Mouse (Mus musculus) adrenal gland, postnatal 4 days (tissue): Measurements from ENCODE around the gene Fndc11. TPM values are rescaled to one million over a fixed set of nuclear protein-coding genes. Genes with fewer than 3 reads are reported as not detected.
"Not testable (repeated sequence)": the region's sequence is repeated elsewhere in the genome, so short reads cannot be mapped to it uniquely, and the experiment has no call there.

Source experiments
- DNase-seq, 2 experiments: peaks; one replicate each; pipeline ENCODE4 v3.0.0; 2021 to 2022; ENCODE audit warnings: low spot score in 2 of 2, mixed read lengths in 2 of 2
- long read RNA-seq, 2 experiments: library from polyadenylated mRNA; stranded (forward); transcript quantifications; one replicate each; pipeline ENCODE4 v2.0.0; 2021
- total RNA-seq, 2 experiments: library from RNA; stranded (reverse); gene quantifications; 2 replicates each; pipeline ENCODE4 v1.2.3; 2021

Fndc11 gene
- total RNA-seq: under 1 TPM; 0.25 to 0.28 TPM
- long read RNA-seq, experiment 1, partial matches to known transcripts: 0 of 1 reads
- long read RNA-seq, experiment 1, other reads (novel, unspliced or antisense): 0 of 1 reads
- long read RNA-seq, experiment 2: 0 reads

DNA sequence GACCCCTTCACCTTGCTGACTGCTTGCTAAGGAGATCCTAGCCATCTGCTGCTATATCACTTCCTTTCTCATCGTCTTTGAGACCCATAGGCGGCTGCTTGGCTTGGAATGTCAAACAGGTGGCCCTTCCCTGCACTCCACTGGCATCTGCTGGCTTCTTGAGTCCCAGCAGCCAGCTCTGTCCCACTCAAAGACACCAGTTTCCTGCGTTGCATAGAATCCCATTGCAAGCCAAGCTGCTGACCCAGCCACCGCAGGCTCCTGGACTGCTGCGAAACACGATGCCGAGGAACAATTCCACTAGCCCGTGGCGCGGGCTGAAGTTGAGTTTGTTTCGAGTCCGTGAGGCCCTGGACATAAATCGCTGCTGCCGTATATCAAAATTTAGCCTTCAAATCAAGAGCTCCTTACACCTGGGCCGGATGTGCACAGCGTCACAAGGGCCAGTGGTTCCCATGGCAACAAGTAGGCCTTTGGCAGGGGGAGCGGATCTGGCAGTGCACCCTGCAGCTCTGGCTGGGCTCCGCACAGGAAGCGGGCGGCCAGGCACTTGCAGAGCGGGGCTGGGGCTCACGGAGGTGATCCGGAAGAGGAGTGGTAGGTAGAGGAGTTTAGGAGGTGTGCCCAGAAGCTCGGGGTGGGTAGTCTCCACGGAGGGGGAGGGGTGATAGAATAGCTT is at the start of gene Fndc11:
Fndc11 (plus strand) TSS at position 476 of the 679 bp plus-strand sequence.
- DNase-seq: peak; percentile 33 to 55

DNA sequence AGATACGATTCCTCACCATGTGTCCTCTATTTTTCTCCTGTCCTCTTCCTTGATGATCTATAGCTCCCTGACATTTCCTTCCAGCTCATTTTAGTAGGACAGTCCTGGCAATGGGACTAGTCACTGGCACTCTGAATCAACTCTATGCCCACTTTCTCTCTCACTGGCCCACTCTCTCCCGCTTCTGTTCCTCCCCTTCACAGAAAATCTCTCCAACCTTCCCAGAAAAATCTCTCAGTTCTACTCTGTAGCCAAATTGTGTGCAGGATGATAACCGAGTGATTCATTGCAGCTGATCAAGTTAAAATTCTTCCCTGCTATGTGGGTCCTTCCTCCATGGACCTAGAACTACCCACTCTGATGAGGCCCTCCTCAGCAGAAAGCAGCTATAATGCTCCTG is 45.2 kb upstream of the Fndc11 start:
- no peak for DNase-seq

DNA sequence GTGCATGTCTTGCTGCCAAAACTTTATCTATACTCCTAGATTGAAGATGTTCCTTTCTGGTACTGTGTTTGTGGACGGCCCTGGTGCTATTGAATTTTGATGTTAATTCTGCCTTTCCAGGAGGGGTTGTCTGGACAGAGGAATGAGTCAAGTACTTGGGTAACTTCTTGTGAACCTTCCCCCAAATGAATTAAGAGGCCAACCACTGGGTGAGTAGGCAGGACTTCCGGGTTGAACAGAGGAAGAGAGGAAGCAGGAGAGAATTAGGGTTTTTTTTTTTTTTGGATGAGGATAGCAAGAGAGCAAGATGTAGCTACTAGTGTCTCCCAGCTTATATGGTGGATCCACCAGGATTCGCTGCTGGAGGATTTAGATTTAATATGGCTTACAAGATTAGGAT is 41.8 kb upstream of the Fndc11 start:
- no peak for DNase-seq

DNA sequence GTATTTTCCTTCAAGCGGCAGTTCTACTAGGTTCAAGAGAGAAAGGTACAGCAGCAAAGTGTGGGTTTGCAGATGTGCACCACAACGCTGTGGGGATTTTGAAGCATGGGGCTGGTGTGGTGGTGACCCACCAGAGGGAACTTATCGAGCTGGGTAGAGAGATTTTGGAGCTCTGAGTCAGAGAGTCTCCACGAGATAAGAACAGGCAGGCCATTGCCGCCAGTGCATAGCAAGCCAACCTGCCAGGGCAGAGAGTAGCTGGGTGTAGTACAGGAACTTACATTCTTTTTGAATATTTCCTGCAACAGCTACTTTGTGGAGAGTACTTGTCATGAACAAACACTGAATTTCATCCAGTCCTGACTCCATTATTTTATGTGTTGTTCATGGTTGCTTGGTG is 41.3 kb upstream of the Fndc11 start:
- DNase-seq: no peak

DNA sequence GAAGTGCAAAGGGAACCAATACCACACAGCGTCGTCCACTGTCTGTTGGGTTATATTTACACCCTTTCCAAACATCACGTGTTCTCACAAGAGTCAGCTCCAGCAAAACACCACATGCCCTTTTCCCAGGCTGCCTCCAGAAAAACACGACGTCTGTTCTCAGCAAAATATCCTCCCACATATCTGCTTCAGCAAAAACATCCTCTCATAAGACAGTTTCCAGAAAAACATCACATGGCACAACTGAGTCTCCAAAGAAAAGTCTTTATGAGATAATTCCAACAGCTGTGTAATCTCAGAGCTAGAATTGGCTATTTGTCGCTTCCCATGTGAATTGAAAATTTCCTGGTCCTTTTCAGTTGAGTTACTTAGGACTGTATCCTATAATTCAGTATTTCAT is 38.9 kb upstream of the Fndc11 start:
- DNase-seq: no peak

DNA sequence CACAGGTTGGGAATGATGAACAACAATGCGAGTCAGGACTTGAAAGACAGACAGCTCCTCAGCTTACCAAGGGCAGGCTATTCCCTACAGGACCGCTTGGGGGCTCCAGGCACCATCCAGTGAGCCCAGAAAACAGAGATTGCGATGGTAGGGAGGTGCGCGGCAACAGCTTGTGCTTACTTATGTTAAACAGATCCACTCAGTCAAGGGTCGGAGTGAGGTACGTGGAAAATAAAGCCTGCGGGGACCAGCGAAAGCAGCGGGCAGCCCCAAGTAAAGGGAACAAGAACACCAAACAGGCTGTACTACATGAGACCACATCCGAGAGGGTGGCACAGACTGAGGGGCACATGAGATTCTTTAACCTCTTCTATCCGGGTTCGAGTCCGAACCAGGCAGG is 33.2 kb upstream of the Fndc11 start:
- peak; percentile 37 to 64 for DNase-seq

DNA sequence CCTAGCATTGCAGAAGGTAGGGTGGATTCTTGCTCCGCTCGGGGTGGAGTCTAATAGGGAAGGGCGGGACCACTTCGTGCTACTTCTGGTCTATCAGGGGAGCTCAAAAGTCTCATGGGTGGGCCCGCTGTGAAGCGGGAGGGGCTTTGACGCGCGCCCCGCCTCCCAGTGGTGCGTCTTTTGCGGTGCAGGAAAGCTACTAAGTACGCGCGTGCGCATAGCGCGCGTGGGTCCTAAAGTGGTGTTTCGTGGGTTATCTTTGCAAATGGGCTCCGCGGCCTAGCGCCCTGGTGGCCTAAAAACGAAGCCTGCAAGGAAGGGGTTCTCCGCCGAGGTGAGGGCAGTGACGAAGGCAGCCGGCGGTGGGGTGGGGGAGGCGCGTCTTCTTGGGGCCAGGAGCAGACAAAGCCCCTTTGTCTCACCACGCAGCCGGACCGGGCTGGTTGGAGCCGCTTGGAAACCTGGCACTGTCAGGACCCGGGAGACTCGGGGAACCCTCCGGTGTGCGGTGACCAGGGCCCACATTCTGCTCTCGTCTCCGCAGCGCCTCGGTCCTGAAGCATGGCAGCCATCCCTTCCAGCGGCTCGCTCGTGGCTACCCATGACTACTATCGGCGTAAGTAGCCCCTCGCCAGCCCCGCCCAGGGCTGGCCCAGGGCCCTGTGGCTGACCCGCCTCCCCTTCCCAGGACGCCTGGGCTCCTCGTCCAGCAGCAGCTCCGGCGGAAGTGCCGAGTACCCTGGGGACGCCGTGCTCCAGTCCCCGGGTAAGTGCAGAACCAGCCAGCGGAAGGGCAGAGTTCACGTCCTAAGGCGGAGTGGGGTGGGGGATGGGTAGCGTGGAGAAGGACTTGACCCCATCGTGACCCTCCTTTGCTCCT is 32.5 kb upstream of the Fndc11 start, which contains the start of gene Ppdpf:
Ppdpf (plus strand) TSS at position 127 of the 880 bp plus-strand sequence.
- DNase-seq: peak; percentile 74 to 83

DNA sequence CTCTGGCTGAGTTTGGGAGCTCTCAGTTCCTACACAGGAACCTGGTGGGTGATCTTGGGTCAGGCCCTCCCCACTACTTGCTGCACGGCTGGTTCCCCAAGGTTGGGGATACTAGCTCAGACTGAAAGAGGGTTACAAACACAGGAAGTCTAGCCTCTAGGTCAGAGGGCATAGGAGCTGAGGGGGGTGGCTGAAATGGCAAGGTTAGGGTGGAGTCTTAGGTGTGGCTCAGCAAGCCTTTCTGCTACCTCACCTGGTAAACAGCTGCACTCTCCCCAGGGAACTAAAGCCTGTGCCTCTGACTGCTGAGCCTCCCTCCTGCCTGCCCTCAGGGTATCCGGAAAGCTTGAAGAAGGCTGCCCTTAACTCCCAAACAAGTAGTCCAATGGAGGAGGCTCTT is 31.1 kb upstream of the Fndc11 start:
- no peak for DNase-seq

DNA sequence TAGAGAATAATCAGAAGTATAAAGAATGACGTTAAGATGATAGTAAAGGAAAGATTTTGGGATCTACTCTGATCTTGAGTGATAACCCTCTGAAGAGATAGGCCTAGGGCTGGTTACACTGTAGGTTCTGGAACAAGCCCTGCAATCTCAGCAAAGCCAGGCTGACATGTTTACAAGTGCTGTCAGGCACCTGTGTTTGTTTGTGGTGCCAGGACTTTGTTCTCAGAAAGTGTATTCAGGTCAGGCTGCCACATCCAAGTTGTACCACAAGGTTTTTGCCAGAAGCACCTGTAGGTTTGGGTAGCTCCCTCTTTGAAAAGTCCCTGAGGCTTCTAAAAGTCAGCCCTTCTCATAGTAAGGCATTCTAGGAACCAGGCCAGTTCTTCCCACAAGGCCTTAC is 30.5 kb upstream of the Fndc11 start:
- no peak for DNase-seq

DNA sequence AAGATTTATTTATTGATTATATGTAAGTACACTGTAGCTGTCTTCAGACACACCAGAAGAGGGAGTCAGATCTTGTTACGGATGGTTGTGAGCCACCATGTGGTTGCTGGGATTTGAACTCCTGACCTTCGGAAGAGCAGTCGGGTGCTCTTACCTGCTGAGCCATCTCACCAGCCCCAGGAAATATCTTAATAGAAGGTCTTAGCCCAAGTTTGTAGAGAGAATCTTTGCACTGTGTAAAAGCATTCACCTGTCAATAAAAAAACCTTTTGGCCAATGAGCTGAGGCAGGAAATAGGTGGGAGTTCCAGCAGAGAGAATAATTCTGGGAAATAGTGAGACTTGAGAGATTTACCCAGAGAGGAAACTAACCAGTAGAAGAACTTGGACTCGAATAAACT is 28.4 kb upstream of the Fndc11 start:
- not testable (repeated sequence) for DNase-seq

DNA sequence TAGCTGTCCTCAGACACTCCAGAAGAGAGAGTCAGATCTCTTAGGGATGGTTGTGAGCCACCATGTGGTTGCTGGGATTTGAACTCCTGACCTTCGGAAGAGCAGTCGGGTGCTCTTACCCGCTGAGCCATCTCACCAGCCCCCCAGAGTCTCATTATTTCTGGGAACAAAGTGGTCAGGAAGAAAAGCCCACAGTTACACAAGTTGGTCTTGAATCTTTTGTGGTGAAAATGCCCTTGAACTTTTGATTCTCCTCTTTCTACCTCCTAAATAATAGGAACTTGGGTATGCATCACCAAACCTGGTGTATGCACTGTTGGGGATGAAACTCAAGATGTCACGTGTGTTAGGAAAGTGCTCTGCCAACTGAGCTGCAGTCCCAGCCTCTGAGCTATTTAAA is 27.9 kb upstream of the Fndc11 start:
- no peak for DNase-seq

DNA sequence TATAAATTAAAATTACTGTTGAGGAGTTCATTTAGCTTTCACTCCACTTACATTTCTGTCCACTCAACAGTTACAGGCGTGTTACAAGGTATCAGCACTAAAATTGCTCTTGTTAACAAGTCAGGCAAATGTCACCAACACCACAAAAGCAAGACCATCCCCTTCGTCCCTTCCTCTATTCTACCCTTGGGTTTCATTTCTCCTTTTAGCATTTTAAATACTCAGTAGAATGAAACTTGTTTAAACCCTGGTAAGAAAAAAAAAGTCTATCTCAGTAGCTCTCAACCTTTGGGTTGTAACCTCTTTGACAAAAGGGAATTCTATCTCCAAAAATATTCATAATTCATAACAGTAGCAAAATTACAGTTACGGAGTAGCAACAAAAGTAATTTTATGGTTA is 26.8 kb upstream of the Fndc11 start:
- no peak for DNase-seq

DNA sequence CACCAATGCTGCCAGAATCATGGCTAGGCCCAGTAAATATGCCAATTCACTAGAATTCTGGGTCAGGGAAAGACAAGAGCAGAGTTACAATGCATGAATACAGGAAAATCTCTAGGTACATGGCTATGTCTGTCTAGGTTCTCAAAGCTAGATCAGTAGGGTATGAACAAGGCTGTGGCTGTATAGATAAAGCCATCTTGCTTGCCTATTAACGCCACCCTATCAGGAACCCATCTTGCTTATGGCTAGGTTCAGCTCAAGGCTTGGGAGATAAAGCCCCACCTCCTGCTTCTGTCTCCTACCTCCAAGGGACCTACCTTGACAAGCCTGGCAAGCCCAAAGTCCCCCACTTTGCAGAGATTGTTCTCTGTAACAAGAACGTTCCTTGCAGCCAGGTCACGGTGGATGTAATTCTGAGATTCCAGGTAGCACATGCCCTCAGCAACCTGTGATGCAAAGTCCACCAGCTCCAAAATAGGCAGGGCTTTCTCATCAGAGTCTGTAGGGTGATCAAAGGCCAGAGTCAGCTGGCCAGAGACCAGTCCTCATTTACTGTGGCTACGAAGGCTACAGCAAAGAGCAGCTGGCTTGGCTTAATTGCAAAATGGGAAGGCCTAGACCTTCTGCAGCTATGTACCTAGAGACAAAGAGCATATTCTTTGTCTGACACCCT is 23.0 kb upstream of the Fndc11 start:
- no peak for DNase-seq

DNA sequence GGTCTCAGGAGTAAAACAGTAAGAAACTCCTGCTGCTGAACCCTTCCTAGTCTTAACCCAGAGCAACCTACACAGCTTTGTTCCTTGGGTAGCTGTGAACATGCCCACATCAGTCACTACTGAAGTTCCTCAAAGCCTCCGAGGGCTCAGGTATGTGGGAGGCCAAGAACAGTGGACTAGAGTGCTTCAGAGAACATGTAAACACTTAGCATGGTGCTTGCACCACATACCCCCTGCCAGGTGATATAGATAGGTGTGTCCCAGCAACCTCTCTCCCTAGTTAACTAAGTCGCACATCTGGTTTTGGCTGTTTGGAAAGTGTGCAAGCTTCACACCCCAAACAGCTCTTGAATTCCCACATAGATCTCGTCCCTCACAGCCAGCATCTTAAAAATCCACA is 18.2 kb upstream of the Fndc11 start:
- no peak for DNase-seq

DNA sequence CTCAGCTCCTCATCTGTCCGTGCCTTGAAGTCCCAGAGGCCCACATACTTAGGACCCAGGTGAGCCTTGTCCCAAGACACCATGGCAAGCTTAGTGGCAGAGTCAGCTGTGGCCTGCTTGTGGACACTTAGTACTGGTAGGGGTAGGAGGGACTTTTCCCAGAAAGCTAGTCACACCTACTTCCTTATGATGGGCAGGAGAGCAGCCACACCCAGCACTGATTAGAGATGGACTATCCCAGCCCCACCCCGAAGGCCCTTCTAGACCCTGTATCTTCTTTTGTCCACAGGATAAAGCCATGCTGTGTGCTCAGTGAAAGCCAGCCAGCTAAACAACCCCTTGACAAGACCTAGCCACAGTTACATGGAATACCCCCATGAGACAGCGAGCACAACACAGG is 17.4 kb upstream of the Fndc11 start, which contains the start of gene Ptk6:
Ptk6 (minus strand) TSS at position 368 of the 400 bp plus-strand sequence.
- DNase-seq: no peak

DNA sequence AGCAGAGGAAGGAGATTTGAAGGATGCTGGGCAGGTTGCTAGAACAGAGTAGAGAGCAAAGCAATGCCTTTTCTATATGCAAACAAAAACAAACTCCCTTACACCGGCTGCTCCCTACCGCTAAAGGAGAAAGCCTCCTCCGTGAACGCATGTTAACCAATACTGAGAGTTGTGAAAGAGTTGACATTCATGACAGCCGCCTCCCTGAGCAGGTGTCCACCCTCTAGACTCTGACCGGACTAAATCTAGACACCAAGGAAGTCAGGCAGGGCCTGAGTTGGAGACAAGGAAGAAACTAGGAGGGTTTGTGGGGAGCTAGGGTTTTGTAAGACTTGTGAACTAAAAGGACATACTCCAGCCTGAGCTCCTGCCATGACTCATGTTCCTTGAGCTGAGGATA is 16.9 kb upstream of the Fndc11 start:
- no peak for DNase-seq

DNA sequence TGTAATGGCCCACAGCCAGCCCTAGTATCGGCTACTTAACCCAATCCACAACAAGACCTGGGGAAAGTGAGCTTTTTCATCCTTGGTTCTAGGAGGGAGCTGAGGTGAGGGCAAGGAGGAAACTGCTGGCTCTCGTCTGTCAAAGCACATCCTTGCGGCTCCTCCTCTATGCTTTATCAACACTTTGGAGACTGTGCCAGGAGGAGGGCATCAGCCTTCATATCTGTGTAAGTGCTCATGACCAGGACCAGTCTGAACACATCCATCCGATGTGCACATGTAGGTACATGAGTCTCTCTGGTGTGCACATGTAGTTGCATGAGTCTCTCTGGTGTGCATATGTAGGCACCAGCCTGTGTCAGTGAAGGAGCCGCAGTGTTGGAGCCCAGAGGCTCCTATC is 14.1 kb upstream of the Fndc11 start:
- DNase-seq: no peak

DNA sequence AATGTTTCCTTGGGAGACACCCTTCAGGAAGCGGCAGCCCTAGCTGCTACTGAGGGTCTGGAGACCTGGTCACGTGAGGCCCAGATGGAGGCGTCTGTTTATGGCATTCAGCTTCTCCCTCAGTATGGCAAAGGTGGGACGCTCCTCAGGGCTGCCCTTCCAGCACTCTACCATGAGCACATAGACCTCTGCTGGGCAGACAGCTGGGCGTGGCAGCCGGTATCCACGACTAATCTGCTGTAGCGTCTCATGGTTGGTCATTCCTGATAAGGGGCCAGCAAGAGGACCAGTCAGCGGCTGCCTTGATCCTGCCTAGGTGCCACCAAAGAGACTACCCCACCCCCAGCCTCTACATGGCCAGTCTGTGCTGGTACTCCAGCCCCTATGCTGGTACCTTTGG is 13.7 kb upstream of the Fndc11 start:
- DNase-seq: no peak

DNA sequence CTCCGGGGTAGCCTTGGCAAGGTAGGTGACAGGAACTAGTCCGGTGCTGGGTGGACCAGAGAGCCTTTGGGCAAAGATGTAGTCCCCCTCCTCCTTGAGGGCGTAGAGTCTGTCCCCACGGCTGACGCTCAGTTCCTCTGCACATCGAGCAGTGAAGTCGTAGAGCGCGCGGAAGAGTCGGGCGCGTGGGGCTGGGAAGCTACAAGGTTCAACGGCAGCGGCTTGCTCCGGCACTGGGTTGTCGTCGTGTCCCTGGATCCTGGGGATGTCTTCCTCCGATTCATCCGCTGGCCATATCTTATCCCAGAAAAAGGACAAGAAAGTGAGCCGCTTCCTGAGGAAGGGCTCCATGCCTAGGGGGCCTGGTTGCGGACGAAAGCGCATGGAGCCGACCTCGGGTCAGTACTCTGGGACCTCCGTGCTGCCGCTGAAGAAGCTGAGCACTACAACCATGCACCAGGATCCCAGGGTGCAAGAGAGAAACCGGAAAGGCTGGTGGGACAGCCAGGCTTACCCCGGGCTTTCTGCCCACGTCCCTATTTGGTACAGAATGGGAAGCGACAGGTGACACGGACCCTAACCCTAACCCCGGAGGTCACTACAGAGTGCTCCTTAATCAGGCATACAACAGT is 7.3 kb upstream of the Fndc11 start:
- DNase-seq: no peak

DNA sequence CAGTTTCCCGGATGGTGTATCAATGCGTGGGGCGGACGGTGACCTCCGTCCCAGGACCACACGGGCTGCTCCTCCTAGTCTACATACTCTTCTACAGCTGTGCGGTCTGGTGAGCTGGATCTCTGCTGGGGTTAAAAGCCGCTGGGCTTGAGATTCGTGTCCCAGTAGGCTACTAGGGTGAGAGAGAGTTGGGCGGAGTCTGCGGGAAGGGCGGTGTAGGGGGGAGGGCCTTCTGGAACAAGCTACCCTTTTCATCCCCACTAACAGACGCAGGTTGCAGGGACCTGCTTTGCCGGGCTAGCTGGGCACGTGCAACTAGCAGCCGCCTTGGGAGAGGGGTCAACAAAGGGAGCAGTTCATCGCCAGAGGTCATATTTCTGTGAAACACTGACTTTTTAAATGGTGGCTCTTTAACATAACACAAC is 6.8 kb upstream of the Fndc11 start, which contains the start of gene Srms:
Srms (minus strand) TSS at position 165 of the 425 bp plus-strand sequence.
- DNase-seq: no peak

DNA sequence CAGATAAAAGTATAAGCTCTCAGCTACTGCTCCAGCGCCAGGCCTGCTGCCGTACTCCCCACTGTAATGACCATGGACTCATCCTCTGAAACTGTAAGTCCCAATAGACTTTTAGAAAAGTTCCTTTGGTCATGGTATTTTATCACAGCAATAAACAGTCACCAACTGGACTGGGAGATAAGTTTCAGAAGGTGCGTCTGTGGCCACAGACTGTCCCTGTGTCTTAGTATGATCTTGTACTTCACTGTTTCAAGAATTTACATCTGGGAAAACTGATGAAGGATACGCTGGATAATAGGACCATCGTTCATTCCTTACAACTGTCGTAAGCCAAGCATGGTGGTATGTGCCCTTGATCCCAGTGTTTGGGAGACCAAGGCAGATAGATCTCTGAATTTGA is 3.8 kb upstream of the Fndc11 start:
- no peak for DNase-seq
